Mouse (Mus musculus): ENCODE data around the gene Psmd10. TPM values are rescaled to one million over a fixed set of nuclear protein-coding genes. Genes with fewer than 3 reads are reported as not detected.

Gene Psmd10
- 10 to 100 TPM; 15.4 to 16.3 TPM for total RNA-seq (2021)
- long read RNA-seq, experiment 1, transcript Psmd10-202 (5 exons, 1,390 nt), result minor isoform, 7 of 19 reads
- long read RNA-seq, experiment 1, transcript Psmd10-201 (5 exons, 1,430 nt), result major isoform, 12 of 19 reads
- long read RNA-seq, experiment 1, partial matches to known transcripts, result 0 of 19 reads
- long read RNA-seq, experiment 1, other reads (novel, unspliced or antisense), result 0 of 19 reads
- long read RNA-seq, experiment 2, transcript Psmd10-201 (5 exons, 1,430 nt), result major isoform, 16 of 20 reads
- long read RNA-seq, experiment 2, partial matches to known transcripts, result 0 of 20 reads
- long read RNA-seq, experiment 2, other reads (novel, unspliced or antisense), result 0 of 20 reads

GRCm38 (mm10) chrX:140956272-140956940 lies at the start of gene Psmd10, which contains the start of gene Atg4a:
Gene Psmd10 (minus strand): TSS chrX:140956728.
Gene Atg4a (plus strand): TSS chrX:140956907.
- DNase-seq (ENCODE audit: low spot score in 2 of 2), result peak; percentile 89 to 96
- intact Hi-C loops (cut with DNase I), result no loop called here

GRCm38 (mm10) chrX:140998885-140999284 lies 42.4 kb upstream of the Psmd10 start:
- intact Hi-C loops (cut with DNase I), result no loop called here
- DNase-seq (ENCODE audit: low spot score in 2 of 2), result no peak

- intact Hi-C loops (cut with DNase I), result no loop called here
Measured at GRCm38 (mm10) chrX:140997912-140998545, 41.5 kb upstream of the Psmd10 start.

GRCm38 (mm10) chrX:140996909-140997516 lies 40.5 kb upstream of the Psmd10 start:
- no peak for DNase-seq (ENCODE audit: low spot score in 2 of 2)

More at GRCm38 (mm10) chrX:140997912-140998545, 41.5 kb upstream of the Psmd10 start:
- DNase-seq (ENCODE audit: low spot score in 2 of 2), result no peak

GRCm38 (mm10) chrX:140985256-140985655 lies 28.7 kb upstream of the Psmd10 start:
- DNase-seq (ENCODE audit: low spot score in 2 of 2), result no peak
- intact Hi-C loops (cut with DNase I), result no loop called here

More at GRCm38 (mm10) chrX:140996909-140997516, 40.5 kb upstream of the Psmd10 start:
- intact Hi-C loops (cut with DNase I), result no loop called here

GRCm38 (mm10) chrX:140984795-140985194 lies 28.3 kb upstream of the Psmd10 start:
- intact Hi-C loops (cut with DNase I), result no loop called here
- DNase-seq (ENCODE audit: low spot score in 2 of 2), result no peak

- DNase-seq (ENCODE audit: low spot score in 2 of 2), result no peak
- intact Hi-C loops (cut with DNase I), result no loop called here
Measured at GRCm38 (mm10) chrX:140983206-140983960, 26.9 kb upstream of the Psmd10 start.

- intact Hi-C loops (cut with DNase I), result no loop called here
- DNase-seq (ENCODE audit: low spot score in 2 of 2), result no peak
Measured at GRCm38 (mm10) chrX:140980163-140980562, 23.6 kb upstream of the Psmd10 start.

- intact Hi-C loops (cut with DNase I), result no loop called here
- peak; percentile 46 to 62 for DNase-seq (ENCODE audit: low spot score in 2 of 2)
Measured at GRCm38 (mm10) chrX:140979546-140979945, 23.0 kb upstream of the Psmd10 start.

GRCm38 (mm10) chrX:140978943-140979342 lies 22.4 kb upstream of the Psmd10 start:
- intact Hi-C loops (cut with DNase I), result no loop called here
- DNase-seq (ENCODE audit: low spot score in 2 of 2), result no peak

- no peak for DNase-seq (ENCODE audit: low spot score in 2 of 2)
- intact Hi-C loops (cut with DNase I), result no loop called here
Measured at GRCm38 (mm10) chrX:140956959-140957358, 431 bp upstream of the Psmd10 start.

GRCm38 (mm10) chrX:140953618-140954017 lies 2.9 kb downstream of the Psmd10 start:
- intact Hi-C loops (cut with DNase I), result no loop called here

GRCm38 (mm10) chrX:140936271-140936670 lies 20.3 kb downstream of the Psmd10 start:
- DNase-seq (ENCODE audit: low spot score in 2 of 2), result no peak
- intact Hi-C loops (cut with DNase I), result no loop called here

More at GRCm38 (mm10) chrX:140953618-140954017, 2.9 kb downstream of the Psmd10 start:
- no peak for DNase-seq (ENCODE audit: low spot score in 2 of 2)

GRCm38 (mm10) chrX:140933263-140933662 lies 23.3 kb downstream of the Psmd10 start:
- no peak for DNase-seq (ENCODE audit: low spot score in 2 of 2)

GRCm38 (mm10) chrX:140932066-140932465 lies 24.5 kb downstream of the Psmd10 start:
- intact Hi-C loops (cut with DNase I), result no loop called here
- peak; percentile 10 to 28 for DNase-seq (ENCODE audit: low spot score in 2 of 2)

More at GRCm38 (mm10) chrX:140933263-140933662, 23.3 kb downstream of the Psmd10 start:
- intact Hi-C loops (cut with DNase I), result no loop called here

GRCm38 (mm10) chrX:140921321-140921720 lies 35.2 kb downstream of the Psmd10 start:
- peak; percentile 5 to 20 for DNase-seq (ENCODE audit: low spot score in 2 of 2)
- intact Hi-C loops (cut with DNase I), result no loop called here

- intact Hi-C loops (cut with DNase I), result no loop called here
- DNase-seq (ENCODE audit: low spot score in 2 of 2), result no peak
Measured at GRCm38 (mm10) chrX:140907360-140907759, 49.2 kb downstream of the Psmd10 start, which contains the start of gene Vsig1. Gene Vsig1 (plus strand): TSS chrX:140907608.

GRCm38 (mm10) chrX:140903487-140903886 lies 53.0 kb downstream of the Psmd10 start:
- intact Hi-C loops (cut with DNase I), result no loop called here
- DNase-seq (ENCODE audit: low spot score in 2 of 2), result no peak
